Mouse (Mus musculus) heart, embryonic 15.5 days (tissue): ENCODE measurements at regions not wholly inside any gene's neighbourhood (a gene's known extent, or its start where the extent isn't known, plus 50 kb on each side); places are given as distances from the start of the nearest gene placed in this dataset.

Experiments
- ATAC-seq: fragments of 200-750 bp; cut with Nextera tagmentation; replicated peaks from 2 replicates; pipeline ENCODE4 v1.8.0; 2017; ENCODE audit warnings: low read depth, moderate TSS enrichment; ENCODE audit not compliant: insufficient number of reproducible peaks, insufficient read depth, low FRiP score
- H3K27ac ChIP-seq: fragments of 300-500 bp; sonication (generic); 2 replicates; pipeline ENCODE4 v1.5.1; 2015; ENCODE audit warnings: mild to moderate bottlenecking, inconsistent platforms
- H3K27me3 ChIP-seq: fragments of 300-500 bp; sonication (generic); 2 replicates; pipeline ENCODE4 v1.6.1; 2015; ENCODE audit warnings: inconsistent platforms
- H3K36me3 ChIP-seq: fragments of 300-500 bp; sonication (generic); 2 replicates; pipeline ENCODE4 v1.6.1; 2015; ENCODE audit warnings: mild to moderate bottlenecking, inconsistent platforms
- H3K4me1 ChIP-seq: fragments of 300-500 bp; sonication (generic); replicated peaks from 2 replicates; pipeline ENCODE4 v1.6.1; 2015; ENCODE audit warnings: inconsistent platforms
- H3K4me2 ChIP-seq: fragments of 300-500 bp; sonication (generic); 2 replicates; pipeline ENCODE4 v1.6.1; 2015; ENCODE audit warnings: inconsistent platforms, mild to moderate bottlenecking, moderate library complexity
- H3K4me3 ChIP-seq: fragments of 300-500 bp; sonication (generic); 2 replicates; pipeline ENCODE4 v1.5.1; 2015; ENCODE audit warnings: mild to moderate bottlenecking, inconsistent platforms
- H3K9ac ChIP-seq: fragments of 300-500 bp; sonication (generic); 2 replicates; pipeline ENCODE4 v1.6.1; 2015; ENCODE audit warnings: mild to moderate bottlenecking, inconsistent platforms
- H3K9me3 ChIP-seq: fragments of 300-500 bp; sonication (generic); replicated peaks from 2 replicates; pipeline ENCODE4 v1.6.1; 2016; ENCODE audit warnings: inconsistent platforms
- WGBS: fragments of 180-500 bp; shearing (Covaris S2); methylation state at CpG from one replicate; pipeline ENCODE4 v1.1.7; 2015; ENCODE audit warnings: mixed read lengths; 5-methylcytosine and 5-hydroxymethylcytosine counted together

DNA sequence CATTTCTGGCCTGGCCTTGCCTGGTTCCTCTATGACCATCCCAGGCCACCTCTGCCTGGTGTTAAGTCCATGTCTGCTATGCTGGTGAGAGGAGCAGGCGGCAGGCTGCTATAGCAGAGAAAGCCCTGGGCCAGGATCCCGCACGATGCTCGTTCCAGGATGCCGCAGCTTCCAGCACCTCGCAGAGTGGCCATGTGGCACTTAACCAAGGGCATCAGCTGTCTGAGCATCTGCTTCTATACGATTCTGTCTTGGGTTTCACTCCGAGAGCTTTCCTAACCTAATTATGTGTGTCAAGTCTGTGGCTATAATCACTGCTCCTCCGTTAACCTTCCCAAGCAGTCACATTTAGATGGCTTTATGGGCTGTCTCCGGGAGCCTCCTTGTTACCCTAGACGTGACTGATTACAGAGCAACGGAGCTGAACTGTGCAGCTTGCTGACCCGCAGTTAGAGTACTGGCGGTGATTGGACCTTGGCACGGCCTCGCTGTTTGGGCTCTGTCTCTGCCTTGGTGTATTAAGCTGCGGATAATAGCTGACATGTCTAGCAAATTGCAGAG is 64.4 kb downstream of the Ackr3 start:
- H3K4me3 ChIP-seq = no peak overlapping the region
- peaks cover 13% of the 10 kb centered on the region for H3K27me3 ChIP-seq
- H3K4me2 ChIP-seq = no peak overlapping the region
- no peak for ATAC-seq
- 57% methylated on average over 17 of the region's 17 CpGs for WGBS
- H3K27ac ChIP-seq = no peak overlapping the region
- peaks cover 4% of the 10 kb centered on the region for H3K4me1 ChIP-seq
- H3K9me3 ChIP-seq = no peaks in the 10 kb centered on the region
- no peaks in the 10 kb centered on the region for H3K36me3 ChIP-seq
- no peak overlapping the region for H3K9ac ChIP-seq

DNA sequence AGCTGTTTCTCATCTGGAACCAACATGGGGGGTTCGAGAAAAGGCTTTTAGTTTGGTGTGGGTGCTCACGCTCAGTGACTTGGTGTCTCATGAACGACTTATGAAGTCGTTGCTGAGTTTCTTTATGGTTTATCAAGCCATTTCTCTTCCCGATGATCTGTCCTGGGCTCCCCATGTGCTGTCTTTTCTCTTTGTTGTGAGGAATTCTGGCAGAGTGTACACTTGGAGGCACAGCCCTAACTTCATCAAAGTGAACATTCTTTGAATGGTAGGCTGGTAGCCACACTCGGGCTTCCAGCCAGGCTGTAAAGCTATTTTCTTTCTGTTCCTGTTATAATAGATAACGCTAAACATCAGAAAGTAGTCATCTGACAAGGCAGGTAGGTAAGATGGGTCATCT is 65.2 kb downstream of the Ackr3 start:
- H3K4me2 ChIP-seq = no peak overlapping the region
- H3K4me1 ChIP-seq = peaks cover 9% of the 10 kb centered on the region
- no peak for ATAC-seq
- H3K9me3 ChIP-seq = no peaks in the 10 kb centered on the region
- H3K36me3 ChIP-seq = no peaks in the 10 kb centered on the region
- peaks cover 13% of the 10 kb centered on the region for H3K27me3 ChIP-seq
- H3K27ac ChIP-seq = no peak overlapping the region
- WGBS = 70% methylated on average over 7 of the region's 7 CpGs
- no peak overlapping the region for H3K9ac ChIP-seq
- no peak overlapping the region for H3K4me3 ChIP-seq

DNA sequence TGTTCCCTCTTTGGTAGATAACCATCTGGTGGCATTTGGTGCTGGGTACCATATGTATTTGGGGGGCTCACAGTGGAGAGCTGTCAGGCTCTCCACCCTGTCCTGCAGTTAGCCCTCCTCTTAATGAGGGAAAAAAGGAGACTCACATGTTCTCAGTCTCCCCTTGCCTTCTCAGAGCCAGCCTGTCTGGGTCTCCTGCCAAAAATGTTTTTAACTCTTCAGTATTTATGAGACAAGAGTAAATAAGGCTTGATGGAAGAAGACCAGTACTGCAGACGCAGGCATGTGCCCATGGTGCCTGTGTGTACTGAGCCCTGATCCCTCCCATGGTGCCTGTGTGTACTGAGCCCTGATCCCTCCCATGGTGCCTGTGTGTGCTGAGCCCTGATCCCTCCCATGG is 66.1 kb downstream of the Ackr3 start:
- no peaks in the 10 kb centered on the region for H3K9me3 ChIP-seq
- H3K4me2 ChIP-seq = no peak overlapping the region
- no peaks in the 10 kb centered on the region for H3K36me3 ChIP-seq
- H3K4me1 ChIP-seq = peaks cover 9% of the 10 kb centered on the region
- H3K4me3 ChIP-seq = no peak overlapping the region
- WGBS = 76% methylated on average over 1 of the region's 1 CpGs
- no peak overlapping the region for H3K9ac ChIP-seq
- H3K27ac ChIP-seq = no peak overlapping the region
- peaks cover 13% of the 10 kb centered on the region for H3K27me3 ChIP-seq
- no peak for ATAC-seq

DNA sequence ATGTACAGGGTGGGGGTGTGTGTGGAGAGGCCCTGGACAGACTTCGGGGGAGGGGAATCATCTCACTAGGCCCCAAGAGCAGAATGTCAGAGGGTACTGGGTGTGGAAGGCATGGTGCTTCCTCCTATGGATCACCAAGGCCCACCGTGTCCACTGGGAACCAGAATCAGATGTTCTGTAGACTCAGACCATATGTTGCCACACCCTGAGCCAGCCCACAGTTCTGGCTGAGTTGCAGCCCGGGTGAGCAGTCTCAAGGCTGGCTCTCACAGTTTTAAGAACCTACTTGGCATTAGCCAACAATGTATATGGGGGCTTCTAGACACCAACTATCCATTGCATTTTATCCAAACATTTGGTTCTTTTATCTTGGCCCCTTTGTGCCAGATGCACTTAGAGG is 67.5 kb downstream of the Ackr3 start:
- H3K27me3 ChIP-seq = peaks cover 13% of the 10 kb centered on the region
- H3K4me3 ChIP-seq = no peak overlapping the region
- no peak overlapping the region for H3K9ac ChIP-seq
- H3K4me2 ChIP-seq = no peak overlapping the region
- no peak for ATAC-seq
- H3K4me1 ChIP-seq = peaks cover 9% of the 10 kb centered on the region
- no peaks in the 10 kb centered on the region for H3K36me3 ChIP-seq
- WGBS = 92% methylated on average over 3 of the region's 3 CpGs
- H3K9me3 ChIP-seq = no peaks in the 10 kb centered on the region
- no peak overlapping the region for H3K27ac ChIP-seq

DNA sequence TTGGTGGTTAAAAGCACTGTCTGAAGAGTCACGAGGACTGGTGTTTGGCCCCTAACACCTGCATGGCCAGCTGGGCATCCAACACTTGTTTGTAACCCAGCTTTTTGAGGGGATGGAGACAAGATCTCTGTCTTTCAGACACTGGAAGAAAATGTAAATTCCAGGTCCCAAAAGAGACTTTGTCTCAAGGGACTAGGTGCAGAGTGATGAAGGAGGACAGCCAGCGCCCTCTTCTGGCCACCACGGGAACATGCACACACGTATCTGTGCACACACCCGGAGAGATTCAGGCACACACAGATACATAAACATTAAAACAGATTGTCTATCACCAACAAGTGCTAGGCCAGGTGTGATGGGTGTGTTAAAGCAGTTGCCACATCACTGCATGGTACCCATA is 68.6 kb downstream of the Ackr3 start:
- WGBS = 96% methylated on average over 5 of the region's 5 CpGs
- Histone ChIP-seq H3K4me3 (no peak overlapping the region), H3K27ac (no peak overlapping the region), H3K27me3 (peaks cover 8% of the 10 kb centered on the region), H3K9me3 (no peaks in the 10 kb centered on the region), H3K9ac (no peak overlapping the region), H3K4me2 (no peak overlapping the region), H3K4me1 (peaks cover 9% of the 10 kb centered on the region), H3K36me3 (no peaks in the 10 kb centered on the region)
- no peak for ATAC-seq

GRCm38 (mm10) chr1:90272830-90273628 is 69.2 kb downstream of the Ackr3 start:
- Histone ChIP-seq H3K27ac (no peak overlapping the region), H3K4me1 (peaks cover 9% of the 10 kb centered on the region), H3K36me3 (no peaks in the 10 kb centered on the region), H3K9me3 (no peaks in the 10 kb centered on the region), H3K27me3 (peaks cover 3% of the 10 kb centered on the region; the same call in 1 of the 2 replicates), H3K9ac (no peak overlapping the region), H3K4me2 (no peak overlapping the region), H3K4me3 (no peak overlapping the region)
- WGBS = 50% methylated on average over 19 of the region's 19 CpGs
- no peak for ATAC-seq

DNA sequence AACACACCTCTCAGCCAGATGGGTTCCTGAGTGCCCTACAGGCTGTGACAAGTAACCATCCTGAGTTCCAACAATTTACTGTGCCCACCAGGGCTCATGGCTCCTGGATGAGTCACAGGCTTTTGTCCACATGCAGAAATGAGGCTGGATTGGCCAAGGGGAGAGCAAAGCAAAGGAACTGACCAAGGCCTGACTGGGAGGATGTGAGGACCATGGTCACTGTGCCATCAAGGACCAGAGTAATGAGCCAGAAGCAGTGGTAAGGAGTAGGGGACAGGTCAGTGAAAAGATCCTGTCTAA is 69.8 kb downstream of the Ackr3 start:
- no peaks in the 10 kb centered on the region for H3K36me3 ChIP-seq
- H3K4me1 ChIP-seq = peaks cover 9% of the 10 kb centered on the region
- H3K9me3 ChIP-seq = no peaks in the 10 kb centered on the region
- no peak overlapping the region for H3K9ac ChIP-seq
- H3K4me3 ChIP-seq = no peak overlapping the region
- no peaks in the 10 kb centered on the region for H3K27me3 ChIP-seq
- no peak overlapping the region for H3K4me2 ChIP-seq
- no peak overlapping the region for H3K27ac ChIP-seq
- ATAC-seq = no peak

DNA sequence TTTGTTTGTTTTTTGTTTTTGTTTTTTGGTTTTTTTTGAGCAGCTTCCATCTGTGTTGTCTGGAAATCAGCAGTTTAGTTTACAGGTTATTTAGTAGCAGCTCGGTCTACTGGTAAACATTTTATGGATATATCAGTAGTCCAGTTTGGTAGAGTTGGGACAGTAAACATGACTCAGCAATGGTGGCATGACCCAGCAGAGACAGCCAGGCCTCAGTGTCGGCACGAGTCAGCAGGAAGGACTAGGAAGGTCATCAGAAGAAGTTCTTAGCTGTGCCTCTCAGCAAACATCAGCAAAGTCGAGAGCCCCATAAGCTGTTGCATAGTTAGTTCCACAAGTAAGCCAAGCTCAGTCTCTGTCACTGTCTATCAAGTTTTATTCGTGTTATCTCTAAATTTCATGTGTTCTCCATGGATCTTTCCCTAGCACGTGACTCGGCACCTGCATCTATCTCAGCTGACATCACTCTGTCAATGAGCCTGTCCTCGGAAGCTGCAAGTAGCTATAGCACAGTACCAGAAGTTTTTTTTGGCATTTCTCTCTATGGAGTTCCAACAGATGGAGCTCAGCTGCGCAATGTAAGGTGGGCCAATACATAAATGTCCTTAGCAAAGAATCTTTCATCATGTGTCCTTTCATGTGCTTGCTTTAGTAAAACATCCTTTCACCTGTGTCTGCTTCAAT is 71.3 kb downstream of the Ackr3 start:
- 73% methylated on average over 9 of the region's 9 CpGs for WGBS
- Histone ChIP-seq H3K9me3 (no peaks in the 10 kb centered on the region), H3K4me1 (peaks cover 9% of the 10 kb centered on the region), H3K4me3 (no peak overlapping the region), H3K9ac (no peak overlapping the region), H3K27ac (no peak overlapping the region), H3K27me3 (0 out of 2 replicates have a peak, but pooled peaks cover 3% of the 10 kb centered on the region), H3K4me2 (no peak overlapping the region), H3K36me3 (no peaks in the 10 kb centered on the region)
- no peak for ATAC-seq

- Histone ChIP-seq H3K4me1 (peaks cover 9% of the 10 kb centered on the region), H3K4me2 (no peak overlapping the region), H3K9ac (no peak overlapping the region), H3K27ac (no peak overlapping the region), H3K27me3 (0 out of 2 replicates have a peak, but pooled peaks cover 3% of the 10 kb centered on the region), H3K9me3 (no peaks in the 10 kb centered on the region), H3K36me3 (no peaks in the 10 kb centered on the region), H3K4me3 (no peak overlapping the region)
- 81% methylated on average over 16 of the region's 16 CpGs for WGBS
- ATAC-seq = no peak
Observed at GRCm38 (mm10) chr1:90275786-90276520, 72.2 kb downstream of the Ackr3 start.

- H3K9me3 ChIP-seq = no peaks in the 10 kb centered on the region
- no peak overlapping the region for H3K4me3 ChIP-seq
- 77% methylated on average over 18 of the region's 18 CpGs for WGBS
- peaks cover 9% of the 10 kb centered on the region for H3K4me1 ChIP-seq
- no peak overlapping the region for H3K27ac ChIP-seq
- 0 out of 2 replicates have a peak, but pooled peaks cover 3% of the 10 kb centered on the region for H3K27me3 ChIP-seq
- no peak overlapping the region for H3K9ac ChIP-seq
- no peak overlapping the region for H3K4me2 ChIP-seq
- ATAC-seq = no peak
- H3K36me3 ChIP-seq = no peaks in the 10 kb centered on the region
Observed at GRCm38 (mm10) chr1:90277486-90278255, 73.9 kb downstream of the Ackr3 start.
